Mouse (Mus musculus) limb, embryonic 15.5 days (tissue): ENCODE data around the gene Npff. TPM values are rescaled to one million over a fixed set of nuclear protein-coding genes. Genes with fewer than 3 reads are reported as not detected.

Source experiments
- ATAC-seq: fragments of 200-750 bp; cut with Nextera tagmentation; 2 replicates; pipeline ENCODE4 v1.8.0; 2017; ENCODE audit warnings: low read depth, moderate TSS enrichment; ENCODE audit not compliant: insufficient number of reproducible peaks, low FRiP score, low TSS enrichment
- H3K27ac ChIP-seq: fragments of 300-500 bp; sonication (generic); 2 replicates; pipeline ENCODE4 v1.5.1; 2015; ENCODE audit warnings: moderate library complexity, mild to moderate bottlenecking, inconsistent platforms
- H3K27me3 ChIP-seq: fragments of 300-500 bp; sonication (generic); 2 replicates; pipeline ENCODE4 v1.6.1; 2015; ENCODE audit warnings: inconsistent platforms
- H3K36me3 ChIP-seq: fragments of 300-500 bp; sonication (generic); 2 replicates; pipeline ENCODE4 v1.6.1; 2015; ENCODE audit warnings: inconsistent platforms
- H3K4me1 ChIP-seq: fragments of 300-500 bp; sonication (generic); 2 replicates; pipeline ENCODE4 v1.6.1; 2015; ENCODE audit warnings: inconsistent platforms
- H3K4me2 ChIP-seq: fragments of 300-500 bp; sonication (generic); 2 replicates; pipeline ENCODE4 v1.6.1; 2015; ENCODE audit warnings: mild to moderate bottlenecking, inconsistent platforms
- H3K4me3 ChIP-seq: fragments of 300-500 bp; sonication (generic); 2 replicates; pipeline ENCODE4 v1.5.1; 2015; ENCODE audit warnings: mild to moderate bottlenecking, inconsistent platforms
- H3K9ac ChIP-seq: fragments of 300-500 bp; sonication (generic); 2 replicates; pipeline ENCODE4 v1.6.1; 2015; ENCODE audit warnings: inconsistent platforms
- H3K9me3 ChIP-seq: fragments of 300-500 bp; sonication (generic); 2 replicates; pipeline ENCODE4 v1.6.1; 2016; ENCODE audit warnings: inconsistent platforms
- WGBS: fragments of 180-500 bp; shearing (Covaris S2); methylation state at CpG from one replicate; pipeline ENCODE4 v1.1.7; 2015; 5-methylcytosine and 5-hydroxymethylcytosine counted together
- polyA plus RNA-seq: library from polyadenylated mRNA; unstranded; fragments of >200 nt; fragmentation: Nextera tagmentation; extraction: Ambion mirVana; gene quantifications from 2 replicates; pipeline ENCODE4 v1.2.1, GENCODE M21; 2015

Npff gene
- polyA plus RNA-seq, 1 experiment from 2014 or later = 2.1 TPM

DNA sequence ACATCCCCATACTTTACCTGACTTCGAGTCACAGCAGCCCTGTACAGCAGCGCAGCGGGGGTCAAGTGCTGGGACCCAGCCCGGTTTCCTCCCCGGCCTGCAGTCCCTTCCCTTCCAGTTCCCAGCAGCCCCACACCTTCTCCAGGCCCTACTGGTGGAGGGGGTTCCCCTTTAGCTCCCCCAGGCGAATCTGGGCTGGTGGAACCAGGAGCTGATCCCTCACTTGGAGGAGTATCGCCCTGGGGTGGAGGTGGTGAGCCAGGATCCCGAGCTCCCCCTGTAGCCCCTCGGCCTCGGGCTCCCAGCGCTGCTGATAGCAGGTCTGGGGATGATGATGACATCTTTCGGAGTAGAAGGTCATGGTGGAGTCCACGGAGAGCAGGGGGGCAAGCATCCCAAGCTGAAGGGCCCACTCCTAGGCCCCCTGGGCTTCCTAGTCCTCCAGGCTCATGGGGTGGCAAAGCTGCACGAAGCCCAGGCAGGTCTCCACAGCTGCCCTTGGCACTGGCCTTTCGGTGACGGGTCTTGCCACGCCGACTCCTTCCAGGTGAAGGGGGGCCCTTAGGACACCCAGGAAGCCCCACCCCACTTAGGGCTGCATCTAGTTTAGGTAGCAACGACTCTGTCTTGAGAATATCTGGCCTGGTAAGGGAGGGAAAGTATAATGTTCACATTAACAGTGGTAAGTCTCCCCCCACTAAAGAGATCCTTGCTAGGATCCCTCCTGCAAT, 23.5 kb downstream of the Npff start:
- no peak overlapping the region for H3K9ac ChIP-seq
- no peak for ATAC-seq
- H3K9me3 ChIP-seq = no peaks in the 10 kb centered on the region
- WGBS = 86% methylated on average over 19 of the region's 19 CpGs
- H3K4me2 ChIP-seq = no peak overlapping the region
- peaks cover 82% of the 10 kb centered on the region for H3K36me3 ChIP-seq
- H3K27me3 ChIP-seq = no peaks in the 10 kb centered on the region
- peak overlapping the region; percentile 24; the same call in 1 of the 2 replicates for H3K27ac ChIP-seq
- H3K4me1 ChIP-seq = 0 out of 2 replicates have a peak, but pooled peaks cover 3% of the 10 kb centered on the region
- no peak overlapping the region for H3K4me3 ChIP-seq

DNA sequence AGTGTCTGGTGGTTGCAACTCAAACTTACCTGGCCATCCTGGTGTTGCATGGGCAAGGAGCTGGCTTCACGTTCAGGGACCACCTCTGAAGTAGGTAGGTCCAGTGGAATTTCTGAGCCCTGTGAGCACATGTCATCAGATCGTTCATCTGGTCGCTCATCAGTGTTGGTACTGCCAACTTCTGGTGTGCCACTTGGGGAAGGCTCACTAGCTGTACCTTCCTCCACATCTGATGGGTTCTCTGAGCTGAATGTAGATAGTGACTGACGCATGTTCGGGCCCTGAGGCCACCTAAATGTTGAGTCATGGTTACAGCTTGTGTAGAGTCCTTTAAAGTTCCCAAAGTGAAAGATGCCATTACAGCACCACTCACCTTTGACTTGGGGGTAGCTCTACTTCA, 24.3 kb downstream of the Npff start:
- no peaks in the 10 kb centered on the region for H3K27me3 ChIP-seq
- 83% methylated on average over 5 of the region's 5 CpGs for WGBS
- 0 out of 2 replicates have a peak, but pooled peaks cover 3% of the 10 kb centered on the region for H3K4me1 ChIP-seq
- H3K4me2 ChIP-seq = no peak overlapping the region
- no peak overlapping the region for H3K27ac ChIP-seq
- no peaks in the 10 kb centered on the region for H3K9me3 ChIP-seq
- H3K4me3 ChIP-seq = no peak overlapping the region
- no peak overlapping the region for H3K9ac ChIP-seq
- peaks cover 83% of the 10 kb centered on the region for H3K36me3 ChIP-seq
- no peak for ATAC-seq

DNA sequence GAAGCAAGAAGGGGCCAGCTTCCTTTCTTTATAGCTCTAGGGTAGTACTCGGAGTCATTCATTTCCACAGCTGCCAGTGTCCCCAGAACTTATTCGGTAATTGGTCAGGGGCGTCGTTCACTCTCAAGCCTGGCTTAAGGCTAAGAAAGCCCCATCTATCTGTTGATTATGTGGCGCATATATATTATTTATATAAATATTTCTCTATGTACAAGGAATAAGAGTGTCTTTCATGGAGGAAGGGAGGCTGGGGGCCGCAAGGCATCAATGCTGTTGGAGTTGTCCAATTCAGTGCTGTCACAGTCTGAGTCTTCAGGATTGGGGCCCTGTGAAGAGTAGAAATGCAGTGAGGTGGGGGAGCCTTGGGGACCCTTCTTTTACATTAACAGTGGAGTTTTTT, 24.9 kb downstream of the Npff start:
- 84% methylated on average over 6 of the region's 6 CpGs for WGBS
- Histone ChIP-seq H3K9ac (no peak overlapping the region), H3K4me2 (no peak overlapping the region), H3K9me3 (no peaks in the 10 kb centered on the region), H3K4me1 (no peaks in the 10 kb centered on the region), H3K36me3 (peaks cover 83% of the 10 kb centered on the region), H3K27me3 (no peaks in the 10 kb centered on the region), H3K27ac (no peak overlapping the region), H3K4me3 (no peak overlapping the region)
- ATAC-seq = no peak

- no peak for ATAC-seq
- no peaks in the 10 kb centered on the region for H3K4me1 ChIP-seq
- H3K4me2 ChIP-seq = no peak overlapping the region
- no peaks in the 10 kb centered on the region for H3K9me3 ChIP-seq
- no peak overlapping the region for H3K4me3 ChIP-seq
- H3K27me3 ChIP-seq = no peaks in the 10 kb centered on the region
- no peak overlapping the region for H3K27ac ChIP-seq
- peaks cover 83% of the 10 kb centered on the region for H3K36me3 ChIP-seq
- 71% methylated on average over 3 of the region's 3 CpGs for WGBS
- H3K9ac ChIP-seq = no peak overlapping the region
These were observed 25.4 kb downstream of the Npff start for GRCm38 (mm10) chr15:102499370-102499769.

- 87% methylated on average over 3 of the region's 3 CpGs for WGBS
- no peaks in the 10 kb centered on the region for H3K9me3 ChIP-seq
- peaks cover 82% of the 10 kb centered on the region for H3K36me3 ChIP-seq
- no peak overlapping the region for H3K4me2 ChIP-seq
- no peak overlapping the region for H3K27ac ChIP-seq
- ATAC-seq = no peak
- no peaks in the 10 kb centered on the region for H3K4me1 ChIP-seq
- no peak overlapping the region for H3K9ac ChIP-seq
- H3K27me3 ChIP-seq = no peaks in the 10 kb centered on the region
- H3K4me3 ChIP-seq = no peak overlapping the region
These were observed 26.4 kb downstream of the Npff start for GRCm38 (mm10) chr15:102498322-102498721.

- 73% methylated on average over 1 of the region's 1 CpGs for WGBS
- no peak for ATAC-seq
- no peak overlapping the region for H3K9ac ChIP-seq
- no peak overlapping the region for H3K4me3 ChIP-seq
- H3K27ac ChIP-seq = no peak overlapping the region
- no peaks in the 10 kb centered on the region for H3K9me3 ChIP-seq
- peaks cover 77% of the 10 kb centered on the region for H3K36me3 ChIP-seq
- no peaks in the 10 kb centered on the region for H3K27me3 ChIP-seq
- no peaks in the 10 kb centered on the region for H3K4me1 ChIP-seq
- H3K4me2 ChIP-seq = no peak overlapping the region
These were observed 37.1 kb downstream of the Npff start for GRCm38 (mm10) chr15:102487664-102488063.

DNA sequence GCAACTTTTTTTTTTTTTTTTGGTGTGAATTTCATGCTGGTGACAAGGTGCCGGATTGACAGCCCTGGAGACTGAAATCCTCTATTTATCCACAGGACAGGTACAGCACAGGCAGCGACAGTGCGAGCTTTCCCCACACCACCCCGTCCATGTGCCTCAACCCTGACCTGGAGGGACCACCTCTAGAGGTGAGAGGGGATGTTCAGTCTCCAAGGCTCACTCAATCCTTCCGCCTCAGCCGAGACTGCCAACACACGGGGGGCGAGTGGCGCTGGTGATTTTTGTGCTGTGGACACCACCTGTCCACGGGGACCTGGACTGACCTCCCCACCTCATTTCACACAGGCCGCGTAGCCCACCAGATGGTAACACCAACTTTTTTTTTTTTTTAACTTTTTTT, 38.9 kb downstream of the Npff start:
- Histone ChIP-seq H3K27ac (no peak overlapping the region), H3K27me3 (no peaks in the 10 kb centered on the region), H3K4me1 (no peaks in the 10 kb centered on the region), H3K4me2 (no peak overlapping the region), H3K4me3 (no peak overlapping the region), H3K36me3 (peaks cover 82% of the 10 kb centered on the region), H3K9ac (no peak overlapping the region), H3K9me3 (no peaks in the 10 kb centered on the region)
- no peak for ATAC-seq
- WGBS = 84% methylated on average over 12 of the region's 12 CpGs

GRCm38 (mm10) chr15:102483136-102483535, 41.6 kb downstream of the Npff start:
- Histone ChIP-seq H3K27me3 (no peaks in the 10 kb centered on the region), H3K4me2 (no peak overlapping the region), H3K4me1 (no peaks in the 10 kb centered on the region), H3K27ac (no peak overlapping the region), H3K36me3 (peaks cover 75% of the 10 kb centered on the region), H3K9me3 (no peaks in the 10 kb centered on the region), H3K9ac (no peak overlapping the region), H3K4me3 (no peak overlapping the region)
- WGBS = 84% methylated on average over 3 of the region's 3 CpGs
- no peak for ATAC-seq

- Histone ChIP-seq H3K4me1 (peaks cover 7% of the 10 kb centered on the region; the same call in 1 of the 2 replicates), H3K9me3 (no peaks in the 10 kb centered on the region), H3K27ac (no peak overlapping the region), H3K27me3 (no peaks in the 10 kb centered on the region), H3K4me2 (no peak overlapping the region), H3K36me3 (peaks cover 55% of the 10 kb centered on the region), H3K9ac (no peak overlapping the region), H3K4me3 (no peak overlapping the region)
- WGBS = 90% methylated on average over 2 of the region's 2 CpGs
- ATAC-seq = no peak
These were observed 50.2 kb downstream of the Npff start for GRCm38 (mm10) chr15:102474520-102474919.

Other genes with a start within 250 kb of the Npff start
- gene Mfsd5, start 245.5 kb downstream of the Npff start, polyA plus RNA-seq = 100.0 and 103 TPM in 2 replicates
- gene Espl1, start 228.7 kb downstream of the Npff start, polyA plus RNA-seq = 17.7 and 19.5 TPM in 2 replicates
- 314 and 380 TPM in 2 replicates for gene Pfdn5, start 198.8 kb downstream of the Npff start, polyA plus RNA-seq
- 81.8 and 86.3 TPM in 2 replicates for gene Myg1, start 193.2 kb downstream of the Npff start, polyA plus RNA-seq
- gene Aaas, start 174.2 kb downstream of the Npff start, polyA plus RNA-seq = 61.3 and 62.0 TPM in 2 replicates
- gene Sp7, start 157.8 kb downstream of the Npff start, polyA plus RNA-seq = 12.6 and 18.1 TPM in 2 replicates
- gene Sp1, start 118.8 kb downstream of the Npff start, polyA plus RNA-seq = 9.3 and 11.1 TPM in 2 replicates
- 1.0 and 2.6 TPM in 2 replicates for gene Amhr2, start 79.6 kb downstream of the Npff start, polyA plus RNA-seq
- gene Prr13, start 65.9 kb downstream of the Npff start, polyA plus RNA-seq = 72.0 and 78.8 TPM in 2 replicates
- 201 and 221 TPM in 2 replicates for gene Pcbp2, start 54.4 kb downstream of the Npff start, polyA plus RNA-seq
- 3.6 and 7.7 TPM in 2 replicates for gene Gm10337, start 21.2 kb downstream of the Npff start, polyA plus RNA-seq
- gene Map3k12, start 7.9 kb downstream of the Npff start, polyA plus RNA-seq = 16.7 and 17.9 TPM in 2 replicates
- 81.0 and 88.5 TPM in 2 replicates for gene Tarbp2, start 6.8 kb downstream of the Npff start, polyA plus RNA-seq
- gene Gm28047, start 100.1 kb upstream of the Npff start, polyA plus RNA-seq = not detected in 2 replicates
- gene Atf7, start 100.5 kb upstream of the Npff start, polyA plus RNA-seq = 48.7 and 49.6 TPM in 2 replicates
- 48.8 and 56.6 TPM in 2 replicates for gene Atp5g2, start 147.4 kb upstream of the Npff start, polyA plus RNA-seq
- gene Calcoco1, start 197.2 kb upstream of the Npff start, polyA plus RNA-seq = 59.1 and 69.6 TPM in 2 replicates